Mouse (Mus musculus) ES-E14 (cell line): Measurements from ENCODE around the gene Gucy1b2.

Source experiments
- CHD2 ChIP-seq: IDR thresholded peaks from 2 replicates; pipeline ENCODE4 v1.6.1; 2014; ENCODE audit warnings: mild to moderate bottlenecking, low read depth, low read length, inconsistent platforms
- HCFC1 ChIP-seq: IDR thresholded peaks from 2 replicates; pipeline ENCODE4 v1.6.1; 2012; ENCODE audit warnings: low read length, inconsistent platforms, borderline replicate concordance; ENCODE audit not compliant: insufficient read depth
- MAFK ChIP-seq: IDR thresholded peaks from 2 replicates; pipeline ENCODE4 v1.6.1; 2014; ENCODE audit warnings: mild to moderate bottlenecking, low read depth, low read length, inconsistent platforms; ENCODE audit not compliant: insufficient read depth
- ZC3H11A ChIP-seq: IDR thresholded peaks from 2 replicates; pipeline ENCODE4 v1.6.1; 2012; ENCODE audit warnings: low read depth, mild to moderate bottlenecking, inconsistent platforms, low read length, borderline replicate concordance
- ZNF384 ChIP-seq: IDR thresholded peaks from 2 replicates; pipeline ENCODE4 v1.6.1; 2012; ENCODE audit warnings: low read depth, low read length, inconsistent platforms

- TF ChIP-seq ZNF384: no peak
- no peak for TF ChIP-seq ZC3H11A
- TF ChIP-seq HCFC1: no peak
- TF ChIP-seq CHD2: no peak
- TF ChIP-seq MAFK: no peak
Observed at GRCm38 (mm10) chr14:62438236-62438635, 17.9 kb downstream of the Gucy1b2 start.
